Mouse (Mus musculus): ENCODE measurements around the gene Neurl3.

The Neurl3 gene

GRCm38 (mm10) chr1:36257276-36257675 lies 17.2 kb downstream of the Neurl3 start:
- DNase-seq (ENCODE audit: low read depth), result no peak

- DNase-seq (ENCODE audit: low read depth), result no peak
Observed at GRCm38 (mm10) chr1:36255871-36256640, 18.4 kb downstream of the Neurl3 start.

DNA sequence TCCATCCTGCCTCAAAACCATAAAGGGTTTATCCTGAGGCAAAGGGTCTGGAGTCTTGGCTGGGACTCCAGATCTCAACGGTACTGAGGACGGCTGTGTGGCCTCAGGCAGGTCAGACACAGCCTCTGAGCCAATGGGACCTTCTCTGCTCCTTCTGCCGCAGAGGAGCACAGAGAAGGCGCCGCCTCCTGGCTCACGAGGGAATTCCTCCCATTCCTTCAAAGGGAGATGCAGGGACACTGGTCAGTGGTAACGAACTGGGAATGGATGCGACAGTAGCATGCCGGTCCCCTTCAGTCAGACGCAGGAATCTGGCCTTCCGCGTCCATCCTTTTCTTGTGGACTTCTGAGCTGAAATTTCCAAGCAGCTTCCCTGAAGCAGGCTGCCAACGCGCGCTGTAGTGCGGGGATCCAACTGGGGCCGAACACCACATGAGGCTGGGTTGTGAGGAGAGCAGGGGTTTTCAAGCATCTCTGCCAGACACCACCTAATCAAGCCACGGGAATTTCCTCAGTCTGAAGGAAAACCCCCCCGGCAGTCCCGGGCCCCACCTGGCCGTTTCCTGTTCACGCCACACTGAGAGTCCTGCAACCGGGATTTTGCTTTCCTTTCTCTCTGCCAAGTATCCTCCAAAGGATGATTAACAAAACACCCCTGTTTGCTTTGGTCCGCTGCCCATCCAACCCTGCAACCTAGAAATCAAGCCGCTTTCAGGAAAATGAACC lies 19.7 kb downstream of the Neurl3 start:
- no peak for DNase-seq (ENCODE audit: low read depth)

GRCm38 (mm10) chr1:36252791-36253190 lies 21.7 kb downstream of the Neurl3 start:
- DNase-seq (ENCODE audit: low read depth), result peak; percentile 87

- no peak for DNase-seq (ENCODE audit: low read depth)
Observed at GRCm38 (mm10) chr1:36251426-36251825, 23.1 kb downstream of the Neurl3 start.

DNA sequence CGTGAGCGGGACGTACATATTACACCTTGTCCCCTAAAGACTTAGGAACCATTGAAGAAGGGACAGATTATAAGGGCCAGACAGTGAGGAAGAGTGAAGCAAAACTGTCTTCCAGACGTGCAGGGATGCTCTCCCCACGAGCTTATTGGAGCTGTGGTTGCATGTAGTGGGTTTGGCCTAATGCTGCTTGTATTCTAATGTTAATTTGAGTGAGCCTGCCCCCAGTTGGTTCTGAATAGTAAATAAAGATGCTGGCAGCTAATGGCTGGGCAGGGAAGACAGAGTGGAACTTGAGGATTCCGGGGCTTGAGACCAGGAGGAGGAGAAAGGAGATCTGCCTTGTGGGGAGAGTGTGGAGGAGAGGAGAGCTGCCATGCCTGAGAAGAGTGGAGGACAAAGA lies 27.8 kb downstream of the Neurl3 start:
- DNase-seq (ENCODE audit: low read depth), result no peak

DNA sequence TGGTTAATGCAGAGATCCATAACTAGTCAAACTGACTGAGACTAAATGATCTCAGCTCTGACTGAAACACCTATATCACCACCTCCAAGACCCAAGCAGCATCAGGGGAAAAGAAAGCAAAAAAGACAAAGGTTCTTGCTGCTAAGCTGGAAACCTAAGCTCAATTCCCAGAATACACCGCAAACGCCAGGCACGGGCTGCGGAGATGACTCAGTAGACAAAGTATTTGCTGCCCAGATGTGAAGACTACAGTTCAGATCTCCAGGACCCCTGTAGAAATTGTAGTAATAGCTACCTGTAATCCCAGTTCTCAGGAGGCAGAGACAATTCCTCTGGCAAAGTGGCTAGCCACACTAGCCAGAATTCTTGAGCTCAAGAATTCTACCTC lies 29.7 kb downstream of the Neurl3 start:
- DNase-seq (ENCODE audit: low read depth), result no peak

DNA sequence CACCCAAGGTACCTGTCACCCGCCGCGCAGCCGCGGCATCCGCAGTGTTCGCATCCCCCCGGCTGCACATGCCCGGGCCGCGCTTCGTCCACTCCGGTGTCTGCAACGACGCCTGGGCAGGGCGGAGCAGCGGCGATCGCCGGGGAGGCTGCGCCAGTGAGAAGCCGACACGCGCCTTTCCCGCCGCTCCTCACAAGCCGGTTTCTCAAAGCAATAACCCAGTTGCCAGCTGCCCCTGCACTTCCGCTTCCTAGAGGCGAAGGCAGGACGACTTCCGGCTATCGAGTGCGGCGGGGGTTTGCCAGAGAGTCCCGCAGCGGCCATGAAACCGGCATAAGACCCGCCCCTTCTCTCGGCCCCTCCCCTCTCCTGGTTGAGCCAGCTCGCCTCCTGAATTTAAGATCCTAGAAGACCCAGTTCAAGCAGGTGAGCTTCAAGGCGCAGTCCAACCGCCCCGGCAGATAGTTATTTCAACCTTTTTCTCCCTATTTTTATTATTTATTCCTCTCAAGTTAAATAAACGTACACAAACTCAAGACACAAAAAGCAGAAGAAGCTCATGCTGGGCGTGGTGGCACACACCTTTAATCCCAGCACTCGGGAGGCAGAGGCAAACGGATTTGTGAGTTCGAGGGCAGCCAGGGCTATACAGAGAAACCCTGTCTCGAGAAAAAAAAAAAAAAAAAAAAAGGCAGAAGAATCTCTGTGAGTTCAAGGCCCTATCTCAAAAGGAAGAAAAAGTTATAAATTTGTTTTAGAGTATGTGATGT lies 30.2 kb downstream of the Neurl3 start, which contains the start of gene Uggt1:
Uggt1 (minus strand) TSS at position 663 of the 770 bp plus-strand sequence.
- DNase-seq (ENCODE audit: low read depth), result peak; percentile 90

GRCm38 (mm10) chr1:36243447-36244057 lies 30.9 kb downstream of the Neurl3 start:
- DNase-seq (ENCODE audit: low read depth), result no peak

- no peak for DNase-seq (ENCODE audit: low read depth)
Observed at GRCm38 (mm10) chr1:36241903-36242429, 32.5 kb downstream of the Neurl3 start.

GRCm38 (mm10) chr1:36240176-36240575 lies 34.3 kb downstream of the Neurl3 start:
- no peak for DNase-seq (ENCODE audit: low read depth)

GRCm38 (mm10) chr1:36239396-36239795 lies 35.1 kb downstream of the Neurl3 start:
- DNase-seq (ENCODE audit: low read depth), result no peak

- DNase-seq (ENCODE audit: low read depth), result no peak
Observed at GRCm38 (mm10) chr1:36235855-36236254, 38.6 kb downstream of the Neurl3 start.

- no peak for DNase-seq (ENCODE audit: low read depth)
Observed at GRCm38 (mm10) chr1:36235057-36235639, 39.3 kb downstream of the Neurl3 start.

DNA sequence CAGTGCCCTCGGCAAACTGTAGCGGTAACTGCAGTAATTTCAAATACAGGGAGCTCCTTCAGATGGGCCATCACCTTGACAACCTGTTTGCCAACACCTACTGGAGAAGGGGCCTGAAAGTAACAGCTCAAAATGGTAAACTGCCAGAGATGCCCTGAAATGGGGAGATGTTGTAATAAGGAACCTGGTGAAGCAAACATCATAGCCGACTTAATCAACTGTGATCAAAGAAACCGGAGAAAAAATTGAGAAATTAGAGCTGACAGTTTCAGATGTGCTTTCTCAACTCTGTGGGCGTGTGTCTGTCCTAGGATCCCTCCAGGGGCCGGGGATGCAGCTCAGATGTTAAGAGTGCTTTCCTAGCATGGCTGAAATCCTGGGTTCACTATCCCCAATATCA lies 41.3 kb downstream of the Neurl3 start:
- no peak for DNase-seq (ENCODE audit: low read depth)

- DNase-seq (ENCODE audit: low read depth), result no peak
Observed at GRCm38 (mm10) chr1:36230919-36231705, 43.4 kb downstream of the Neurl3 start.

DNA sequence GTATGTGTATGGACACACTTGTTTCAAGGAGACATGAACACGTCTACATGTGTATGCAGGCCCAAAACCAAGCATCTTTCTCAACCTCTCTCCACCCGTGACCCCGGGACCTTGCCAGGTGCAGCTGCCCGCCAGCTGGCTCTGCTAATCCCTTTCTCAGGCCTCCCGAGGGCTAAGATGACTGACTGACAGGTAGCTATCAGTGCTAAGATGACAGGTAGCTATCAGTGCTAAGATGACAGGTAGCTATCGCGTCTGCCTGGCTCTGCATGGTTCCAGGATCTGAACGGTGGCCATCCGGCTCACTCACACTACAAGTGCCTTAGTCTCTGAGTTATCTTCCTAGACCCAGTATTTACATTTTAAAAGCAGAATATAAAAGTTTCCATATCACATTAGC lies 46.0 kb downstream of the Neurl3 start:
- DNase-seq (ENCODE audit: low read depth), result no peak

- DNase-seq (ENCODE audit: low read depth), result no peak
Observed at GRCm38 (mm10) chr1:36224648-36225047, 49.8 kb downstream of the Neurl3 start.

All from c-Kit-positive CD71-negative TER-119-negative erythroid progenitor cells, embryonic 14.5 days (primary cell).